Mouse (Mus musculus): ENCODE data around the gene Plekho1. TPM values are rescaled to one million over a fixed set of nuclear protein-coding genes. Genes with fewer than 3 reads are reported as not detected.
A peak's percentile ranks its signal among the peaks of the same experiment; 100 is the strongest.
"Not testable (repeated sequence)": the region's sequence is repeated elsewhere in the genome, so short reads cannot be mapped to it uniquely, and the experiment has no call there.

Plekho1 gene
- polyA plus RNA-seq, 1 experiment from 2014 or later, result 63.3 TPM

GRCm38 (mm10) chr3:95953023-95953422 lies 42.8 kb downstream of the Plekho1 start:
- no peak overlapping the region for H3K27ac ChIP-seq (ENCODE audit: low read length)
- H3K4me2 ChIP-seq (ENCODE audit: low read depth, low read length), result no peak overlapping the region
- H3K9ac ChIP-seq (ENCODE audit: low read length), result no peak overlapping the region
- H3K36me3 ChIP-seq (ENCODE audit: control insufficient read depth, insufficient read depth), result peaks cover 5% of the 10 kb centered on the region; the same call in 1 of the 2 replicates
- H3K9me3 ChIP-seq (replicated peaks; ENCODE audit: control insufficient read depth, low read length), result no peaks in the 10 kb centered on the region
- H3K4me1 ChIP-seq (ENCODE audit: control insufficient read depth, insufficient read depth, low read length), result peaks cover 11% of the 10 kb centered on the region
- no peak overlapping the region for H3K4me3 ChIP-seq (ENCODE audit: low read length)
- no peaks in the 10 kb centered on the region for H3K27me3 ChIP-seq (ENCODE audit: control insufficient read depth, insufficient read depth, low read length)
- ATAC-seq (replicated peaks; ENCODE audit: extremely low read depth, insufficient read depth, low FRiP score), result no peak

GRCm38 (mm10) chr3:95951566-95951965 lies 44.2 kb downstream of the Plekho1 start:
- H3K36me3 ChIP-seq (ENCODE audit: control insufficient read depth, insufficient read depth); H3K9me3 ChIP-seq (replicated peaks; ENCODE audit: control insufficient read depth, low read length); ATAC-seq (replicated peaks; ENCODE audit: extremely low read depth, insufficient read depth, low FRiP score); H3K4me1 ChIP-seq (ENCODE audit: control insufficient read depth, insufficient read depth, low read length); H3K27me3 ChIP-seq (ENCODE audit: control insufficient read depth, insufficient read depth, low read length): not testable (repeated sequence)
- Histone ChIP-seq H3K4me3 (ENCODE audit: low read length) (peak overlapping the region; percentile 64), H3K27ac (ENCODE audit: low read length) (peak overlapping the region; percentile 99), H3K4me2 (ENCODE audit: low read depth, low read length) (peak overlapping the region; percentile 85), H3K9ac (ENCODE audit: low read length) (peak overlapping the region; percentile 83)
- 65% methylated on average over 12 of the region's 12 CpGs for WGBS

GRCm38 (mm10) chr3:95950763-95951551 lies 44.8 kb downstream of the Plekho1 start:
- H3K9me3 ChIP-seq (replicated peaks; ENCODE audit: control insufficient read depth, low read length), result no peaks in the 10 kb centered on the region
- H3K4me2 ChIP-seq (ENCODE audit: low read depth, low read length), result peak overlapping the region; percentile 85
- H3K36me3 ChIP-seq (ENCODE audit: control insufficient read depth, insufficient read depth), result peaks cover 11% of the 10 kb centered on the region; the same call in 1 of the 2 replicates
- H3K4me1 ChIP-seq (ENCODE audit: control insufficient read depth, insufficient read depth, low read length), result no peaks in the 10 kb centered on the region
- WGBS, result under 1% methylated on average over 49 of the region's 49 CpGs
- peak; percentile 96 for ATAC-seq (replicated peaks; ENCODE audit: extremely low read depth, insufficient read depth, low FRiP score)
- H3K4me3 ChIP-seq (ENCODE audit: low read length), result peak overlapping the region; percentile 64
- no peaks in the 10 kb centered on the region for H3K27me3 ChIP-seq (ENCODE audit: control insufficient read depth, insufficient read depth, low read length)
- H3K9ac ChIP-seq (ENCODE audit: low read length), result peak overlapping the region; percentile 83
- H3K27ac ChIP-seq (ENCODE audit: low read length), result peak overlapping the region; percentile 99

GRCm38 (mm10) chr3:95948325-95948724 lies 47.5 kb downstream of the Plekho1 start:
- Histone ChIP-seq H3K9ac (ENCODE audit: low read length) (no peak overlapping the region), H3K4me2 (ENCODE audit: low read depth, low read length) (no peak overlapping the region), H3K4me1 (ENCODE audit: control insufficient read depth, insufficient read depth, low read length) (no peaks in the 10 kb centered on the region), H3K27ac (ENCODE audit: low read length) (no peak overlapping the region), H3K27me3 (ENCODE audit: control insufficient read depth, insufficient read depth, low read length) (no peaks in the 10 kb centered on the region), H3K36me3 (ENCODE audit: control insufficient read depth, insufficient read depth) (peaks cover 27% of the 10 kb centered on the region), H3K9me3 (replicated peaks; ENCODE audit: control insufficient read depth, low read length) (no peaks in the 10 kb centered on the region), H3K4me3 (ENCODE audit: low read length) (no peak overlapping the region)
- no peak for ATAC-seq (replicated peaks; ENCODE audit: extremely low read depth, insufficient read depth, low FRiP score)
- 81% methylated on average over 5 of the region's 5 CpGs for WGBS

GRCm38 (mm10) chr3:95945731-95946240 lies 50.0 kb downstream of the Plekho1 start:
- Histone ChIP-seq H3K4me2 (ENCODE audit: low read depth, low read length) (no peak overlapping the region), H3K9me3 (replicated peaks; ENCODE audit: control insufficient read depth, low read length) (no peaks in the 10 kb centered on the region), H3K4me3 (ENCODE audit: low read length) (no peak overlapping the region), H3K9ac (ENCODE audit: low read length) (no peak overlapping the region), H3K27me3 (ENCODE audit: control insufficient read depth, insufficient read depth, low read length) (no peaks in the 10 kb centered on the region), H3K27ac (ENCODE audit: low read length) (no peak overlapping the region), H3K36me3 (ENCODE audit: control insufficient read depth, insufficient read depth) (peaks cover 41% of the 10 kb centered on the region), H3K4me1 (ENCODE audit: control insufficient read depth, insufficient read depth, low read length) (no peaks in the 10 kb centered on the region)
- 59% methylated on average over 14 of the region's 14 CpGs for WGBS
- no peak for ATAC-seq (replicated peaks; ENCODE audit: extremely low read depth, insufficient read depth, low FRiP score)

GRCm38 (mm10) chr3:95944742-95945141 lies 51.1 kb downstream of the Plekho1 start:
- H3K4me1 ChIP-seq (ENCODE audit: control insufficient read depth, insufficient read depth, low read length), result no peaks in the 10 kb centered on the region
- H3K36me3 ChIP-seq (ENCODE audit: control insufficient read depth, insufficient read depth), result peaks cover 49% of the 10 kb centered on the region
- no peak overlapping the region for H3K9ac ChIP-seq (ENCODE audit: low read length)
- no peak for ATAC-seq (replicated peaks; ENCODE audit: extremely low read depth, insufficient read depth, low FRiP score)
- no peaks in the 10 kb centered on the region for H3K9me3 ChIP-seq (replicated peaks; ENCODE audit: control insufficient read depth, low read length)
- no peak overlapping the region for H3K4me3 ChIP-seq (ENCODE audit: low read length)
- no peaks in the 10 kb centered on the region for H3K27me3 ChIP-seq (ENCODE audit: control insufficient read depth, insufficient read depth, low read length)
- WGBS, result 87% methylated on average over 8 of the region's 8 CpGs
- H3K27ac ChIP-seq (ENCODE audit: low read length), result no peak overlapping the region
- H3K4me2 ChIP-seq (ENCODE audit: low read depth, low read length), result no peak overlapping the region

- no peaks in the 10 kb centered on the region for H3K9me3 ChIP-seq (replicated peaks; ENCODE audit: control insufficient read depth, low read length)
- no peak for ATAC-seq (replicated peaks; ENCODE audit: extremely low read depth, insufficient read depth, low FRiP score)
- no peak overlapping the region for H3K9ac ChIP-seq (ENCODE audit: low read length)
- peaks cover 58% of the 10 kb centered on the region for H3K36me3 ChIP-seq (ENCODE audit: control insufficient read depth, insufficient read depth)
- WGBS, result 98% methylated on average over 7 of the region's 7 CpGs
- no peak overlapping the region for H3K27ac ChIP-seq (ENCODE audit: low read length)
- no peaks in the 10 kb centered on the region for H3K27me3 ChIP-seq (ENCODE audit: control insufficient read depth, insufficient read depth, low read length)
- no peak overlapping the region for H3K4me2 ChIP-seq (ENCODE audit: low read depth, low read length)
- no peak overlapping the region for H3K4me3 ChIP-seq (ENCODE audit: low read length)
- no peaks in the 10 kb centered on the region for H3K4me1 ChIP-seq (ENCODE audit: control insufficient read depth, insufficient read depth, low read length)
Measured at GRCm38 (mm10) chr3:95943226-95943625, 52.6 kb downstream of the Plekho1 start.

- Histone ChIP-seq H3K36me3 (ENCODE audit: control insufficient read depth, insufficient read depth) (peaks cover 63% of the 10 kb centered on the region), H3K27me3 (ENCODE audit: control insufficient read depth, insufficient read depth, low read length) (no peaks in the 10 kb centered on the region), H3K27ac (ENCODE audit: low read length) (no peak overlapping the region), H3K4me3 (ENCODE audit: low read length) (no peak overlapping the region), H3K4me1 (ENCODE audit: control insufficient read depth, insufficient read depth, low read length) (no peaks in the 10 kb centered on the region), H3K9ac (ENCODE audit: low read length) (no peak overlapping the region), H3K4me2 (ENCODE audit: low read depth, low read length) (no peak overlapping the region), H3K9me3 (replicated peaks; ENCODE audit: control insufficient read depth, low read length) (no peaks in the 10 kb centered on the region)
- 81% methylated on average over 6 of the region's 6 CpGs for WGBS
- ATAC-seq (replicated peaks; ENCODE audit: extremely low read depth, insufficient read depth, low FRiP score), result no peak
Measured at GRCm38 (mm10) chr3:95942749-95943148, 53.1 kb downstream of the Plekho1 start.

- 97% methylated on average over 15 of the region's 15 CpGs for WGBS
- no peak overlapping the region for H3K4me2 ChIP-seq (ENCODE audit: low read depth, low read length)
- no peak overlapping the region for H3K9ac ChIP-seq (ENCODE audit: low read length)
- H3K4me3 ChIP-seq (ENCODE audit: low read length), result no peak overlapping the region
- peaks cover 72% of the 10 kb centered on the region for H3K36me3 ChIP-seq (ENCODE audit: control insufficient read depth, insufficient read depth)
- H3K9me3 ChIP-seq (replicated peaks; ENCODE audit: control insufficient read depth, low read length), result no peaks in the 10 kb centered on the region
- ATAC-seq (replicated peaks; ENCODE audit: extremely low read depth, insufficient read depth, low FRiP score), result no peak
- H3K4me1 ChIP-seq (ENCODE audit: control insufficient read depth, insufficient read depth, low read length), result no peaks in the 10 kb centered on the region
- no peak overlapping the region for H3K27ac ChIP-seq (ENCODE audit: low read length)
- no peaks in the 10 kb centered on the region for H3K27me3 ChIP-seq (ENCODE audit: control insufficient read depth, insufficient read depth, low read length)
Measured at GRCm38 (mm10) chr3:95938835-95939234, 57.0 kb downstream of the Plekho1 start.

All from heart, embryonic 16.5 days (tissue).